Mouse (Mus musculus) lung, embryonic 14.5 days (tissue): Measurements from ENCODE around the gene Agpat3. TPM values are rescaled to one million over a fixed set of nuclear protein-coding genes. Genes with fewer than 3 reads are reported as not detected.
A peak's percentile ranks its signal among the peaks of the same experiment; 100 is the strongest.

Experiments used
- ATAC-seq: fragments of 200-750 bp; cut with Nextera tagmentation; 2 replicates; pipeline ENCODE4 v1.8.0; 2017; ENCODE audit warnings: mild to moderate bottlenecking, moderate TSS enrichment, moderate library complexity; ENCODE audit not compliant: insufficient read depth
- DNase-seq: peaks from one replicate; pipeline ENCODE4 v3.0.0-alpha.2; 2015
- H3K27ac ChIP-seq: fragments of 300-500 bp; sonication (generic); 2 replicates; pipeline ENCODE4 v1.5.1; 2014; ENCODE audit warnings: low read depth, mild to moderate bottlenecking, moderate library complexity
- H3K27me3 ChIP-seq: fragments of 300-500 bp; sonication (generic); 2 replicates; pipeline ENCODE4 v1.6.1; 2014; ENCODE audit warnings: low read length, control low read depth; ENCODE audit not compliant: insufficient read depth
- H3K36me3 ChIP-seq: fragments of 300-500 bp; sonication (generic); 2 replicates; pipeline ENCODE4 v1.6.1; 2014; ENCODE audit warnings: control low read depth; ENCODE audit not compliant: insufficient read depth
- H3K4me1 ChIP-seq: fragments of 300-500 bp; sonication (generic); 2 replicates; pipeline ENCODE4 v1.6.1; 2014; ENCODE audit warnings: antibody characterized with exemption, control low read depth; ENCODE audit not compliant: insufficient read depth
- H3K4me2 ChIP-seq: fragments of 300-500 bp; sonication (generic); 2 replicates; pipeline ENCODE4 v1.6.1; 2014; ENCODE audit warnings: mild to moderate bottlenecking
- H3K4me3 ChIP-seq: fragments of 300-500 bp; sonication (generic); 2 replicates; pipeline ENCODE4 v1.5.1; 2014; ENCODE audit warnings: low read depth, low read length
- H3K9ac ChIP-seq: fragments of 300-500 bp; sonication (generic); 2 replicates; pipeline ENCODE4 v1.6.1; 2014
- H3K9me3 ChIP-seq: fragments of 300-500 bp; sonication (generic); 2 replicates; pipeline ENCODE4 v1.6.1; 2016; ENCODE audit warnings: low read depth, low read length, control low read depth
- CTCF ChIP-seq: IDR thresholded peaks from 2 replicates; pipeline ENCODE4 v1.5.1; 2016; ENCODE audit warnings: antibody characterized with exemption, low read depth
- WGBS: fragments of 180-500 bp; shearing (Covaris S2); extraction: QIAGEN DNeasy Blood & Tissue Kit; methylation state at CpG from one replicate; pipeline ENCODE4 v1.1.7; 2014; 5-methylcytosine and 5-hydroxymethylcytosine counted together
- polyA plus RNA-seq: library from polyadenylated mRNA; unstranded; fragments of >200 nt; fragmentation: Nextera tagmentation; extraction: Ambion mirVana; gene quantifications from 2 replicates; pipeline ENCODE4 v1.2.1, GENCODE M21; 2014

Agpat3 gene
- polyA plus RNA-seq, 1 experiment from 2014 or later: 62.1 TPM

- peaks cover 15% of the 10 kb centered on the region for H3K4me1 ChIP-seq
- TF ChIP-seq CTCF: no peak
- peak overlapping the region; percentile 90 for H3K4me3 ChIP-seq
- H3K27me3 ChIP-seq: no peaks in the 10 kb centered on the region
- H3K9ac ChIP-seq: peak overlapping the region; percentile 98
- 17% methylated on average over 8 of the region's 8 CpGs for WGBS
- H3K4me2 ChIP-seq: peak overlapping the region; percentile 87
- H3K36me3 ChIP-seq: no peaks in the 10 kb centered on the region
- H3K9me3 ChIP-seq: no peaks in the 10 kb centered on the region
- ATAC-seq: no peak; the same call in 1 of the 2 replicates
- peak overlapping the region; percentile 76 for H3K27ac ChIP-seq
- no peak for DNase-seq
Measured at GRCm38 (mm10) chr10:78352666-78353030, 359 bp upstream of the Agpat3 start.

GRCm38 (mm10) chr10:78351564-78351886, 764 bp downstream of the Agpat3 start:
- no peak for TF ChIP-seq CTCF
- no peaks in the 10 kb centered on the region for H3K27me3 ChIP-seq
- H3K9me3 ChIP-seq: no peaks in the 10 kb centered on the region
- no peaks in the 10 kb centered on the region for H3K36me3 ChIP-seq
- peak overlapping the region; percentile 90 for H3K4me3 ChIP-seq
- ATAC-seq (no peak), DNase-seq (peak; percentile 17)
- H3K4me2 ChIP-seq: peak overlapping the region; percentile 87
- peak overlapping the region; percentile 98 for H3K9ac ChIP-seq
- peaks cover 15% of the 10 kb centered on the region for H3K4me1 ChIP-seq
- 1% methylated on average over 13 of the region's 13 CpGs for WGBS
- peak overlapping the region; percentile 76; the same call in 1 of the 2 replicates for H3K27ac ChIP-seq

GRCm38 (mm10) chr10:78350796-78351556, 1.3 kb downstream of the Agpat3 start:
- DNase-seq: no peak
- no peak for TF ChIP-seq CTCF
- WGBS: 23% methylated on average over 6 of the region's 6 CpGs
- Histone ChIP-seq H3K9ac (peak overlapping the region; percentile 98), H3K4me3 (peak overlapping the region; percentile 90), H3K4me2 (peak overlapping the region; percentile 87), H3K4me1 (peaks cover 15% of the 10 kb centered on the region), H3K27me3 (no peaks in the 10 kb centered on the region), H3K27ac (no peak overlapping the region), H3K9me3 (no peaks in the 10 kb centered on the region), H3K36me3 (no peaks in the 10 kb centered on the region)
- no peak for ATAC-seq

GRCm38 (mm10) chr10:78349464-78350165, 2.7 kb downstream of the Agpat3 start:
- Histone ChIP-seq H3K9ac (no peak overlapping the region), H3K4me3 (no peak overlapping the region), H3K27ac (no peak overlapping the region), H3K27me3 (no peaks in the 10 kb centered on the region), H3K36me3 (no peaks in the 10 kb centered on the region), H3K4me1 (peaks cover 15% of the 10 kb centered on the region), H3K9me3 (no peaks in the 10 kb centered on the region), H3K4me2 (peak overlapping the region; percentile 87; the same call in 1 of the 2 replicates)
- ATAC-seq (no peak), DNase-seq (no peak)
- WGBS: 64% methylated on average over 15 of the region's 15 CpGs
- no peak for TF ChIP-seq CTCF

- ATAC-seq: no peak
- no peaks in the 10 kb centered on the region for H3K36me3 ChIP-seq
- H3K4me1 ChIP-seq: peaks cover 15% of the 10 kb centered on the region
Measured at GRCm38 (mm10) chr10:78348211-78348610, 4.1 kb downstream of the Agpat3 start.

GRCm38 (mm10) chr10:78347486-78347885, 4.8 kb downstream of the Agpat3 start:
- no peak overlapping the region for H3K4me2 ChIP-seq
- H3K9me3 ChIP-seq: no peaks in the 10 kb centered on the region
- H3K4me1 ChIP-seq: peaks cover 15% of the 10 kb centered on the region
- H3K36me3 ChIP-seq: no peaks in the 10 kb centered on the region
- H3K27me3 ChIP-seq: no peaks in the 10 kb centered on the region
- no peak overlapping the region for H3K4me3 ChIP-seq
- no peak for TF ChIP-seq CTCF
- no peak for DNase-seq
- WGBS: 76% methylated on average over 6 of the region's 6 CpGs
- no peak overlapping the region for H3K9ac ChIP-seq
- no peak overlapping the region for H3K27ac ChIP-seq
- ATAC-seq: no peak

More at GRCm38 (mm10) chr10:78348211-78348610, 4.1 kb downstream of the Agpat3 start:
- WGBS: 88% methylated on average over 5 of the region's 5 CpGs
- Histone ChIP-seq H3K9ac (no peak overlapping the region), H3K27me3 (no peaks in the 10 kb centered on the region), H3K9me3 (no peaks in the 10 kb centered on the region), H3K4me2 (no peak overlapping the region), H3K27ac (no peak overlapping the region), H3K4me3 (no peak overlapping the region)
- no peak for TF ChIP-seq CTCF
- no peak for DNase-seq

GRCm38 (mm10) chr10:78345466-78345865, 6.8 kb downstream of the Agpat3 start:
- Histone ChIP-seq H3K9ac (no peak overlapping the region), H3K4me1 (peaks cover 6% of the 10 kb centered on the region), H3K36me3 (no peaks in the 10 kb centered on the region), H3K4me3 (no peak overlapping the region), H3K27ac (no peak overlapping the region), H3K27me3 (no peaks in the 10 kb centered on the region), H3K9me3 (no peaks in the 10 kb centered on the region), H3K4me2 (no peak overlapping the region)
- DNase-seq (no peak), ATAC-seq (no peak)
- 74% methylated on average over 2 of the region's 2 CpGs for WGBS
- no peak for TF ChIP-seq CTCF
